Mouse (Mus musculus): ENCODE results near the gene Atg3. TPM values are rescaled to one million over a fixed set of nuclear protein-coding genes. Genes with fewer than 3 reads are reported as not detected.

Gene Atg3
- total RNA-seq, 2 experiments from 2014 or later: 39.9 to 45.3 TPM

- peak; percentile 64 for DNase-seq
Observed at GRCm38 (mm10) chr16:45204859-45205670, 46.5 kb downstream of the Atg3 start.

GRCm38 (mm10) chr16:45222016-45222415 is 63.4 kb downstream of the Atg3 start:
- no peak for DNase-seq

GRCm38 (mm10) chr16:45222771-45223170 is 64.2 kb downstream of the Atg3 start:
- no peak for DNase-seq

GRCm38 (mm10) chr16:45223648-45224388 is 65.2 kb downstream of the Atg3 start, which contains the start of gene Btla:
Btla (plus strand) TSS chr16:45224315.
- no peak for DNase-seq

- no peak for DNase-seq
Observed at GRCm38 (mm10) chr16:45224431-45225008, 65.9 kb downstream of the Atg3 start.

- no peak for DNase-seq
Observed at GRCm38 (mm10) chr16:45227002-45227401, 68.4 kb downstream of the Atg3 start.

GRCm38 (mm10) chr16:45231296-45231695 is 72.7 kb downstream of the Atg3 start:
- no peak for DNase-seq

- DNase-seq: no peak
Observed at GRCm38 (mm10) chr16:45233007-45233406, 74.4 kb downstream of the Atg3 start.

Other genes with a start within 250 kb of the Atg3 start
- gene Cd200r3, start 215.1 kb upstream of the Atg3 start, total RNA-seq (2021): under 1 TPM; 0.15 to 0.21 TPM
- 10 to 100 TPM; 60.7 to 82.4 TPM for gene Ccdc80, start 65.4 kb upstream of the Atg3 start, total RNA-seq (2021)
- gene Slc35a5, start 79 bp upstream of the Atg3 start, total RNA-seq (2021): 10 to 100 TPM; 23.2 to 26.2 TPM
- 1 to 10 TPM; 2.6 to 2.7 TPM for gene Btla, start 65.5 kb downstream of the Atg3 start, total RNA-seq (2021)

Measured in adrenal gland, postnatal 10 days (tissue).